Mouse (Mus musculus) liver, embryonic 16.5 days (tissue): ENCODE results near the gene Gabrr3. TPM values are rescaled to one million over a fixed set of nuclear protein-coding genes. Genes with fewer than 3 reads are reported as not detected.

Experiments
- ATAC-seq: fragments of 200-750 bp; cut with Nextera tagmentation; 2 replicates; pipeline ENCODE4 v1.8.0; 2017; ENCODE audit warnings: low read depth, mild to moderate bottlenecking, moderate number of reproducible peaks, moderate library complexity
- H3K27ac ChIP-seq: fragments of 300-500 bp; sonication (generic); 2 replicates; pipeline ENCODE4 v1.5.1; 2014; ENCODE audit warnings: mild to moderate bottlenecking, low read length
- H3K27me3 ChIP-seq: fragments of 300-500 bp; sonication (generic); 2 replicates; pipeline ENCODE4 v1.6.1; 2014; ENCODE audit warnings: low read depth, low read length, mixed read lengths; ENCODE audit not compliant: control insufficient read depth, insufficient read depth
- H3K36me3 ChIP-seq: fragments of 300-500 bp; sonication (generic); 2 replicates; pipeline ENCODE4 v1.6.1; 2014; ENCODE audit warnings: mild to moderate bottlenecking; ENCODE audit not compliant: control insufficient read depth, insufficient read depth
- H3K4me1 ChIP-seq: fragments of 300-500 bp; sonication (generic); 2 replicates; pipeline ENCODE4 v1.6.1; 2014; ENCODE audit warnings: low read depth, low read length, mixed read lengths; ENCODE audit not compliant: control insufficient read depth
- H3K4me2 ChIP-seq: fragments of 300-500 bp; sonication (generic); 2 replicates; pipeline ENCODE4 v1.6.1; 2014; ENCODE audit warnings: low read depth, low read length, mixed read lengths
- H3K4me3 ChIP-seq: fragments of 300-500 bp; sonication (generic); 2 replicates; pipeline ENCODE4 v1.5.1; 2014; ENCODE audit warnings: low read depth, mild to moderate bottlenecking, low read length
- H3K9ac ChIP-seq: fragments of 300-500 bp; sonication (generic); 2 replicates; pipeline ENCODE4 v1.6.1; 2014; ENCODE audit warnings: low read depth, low read length
- H3K9me3 ChIP-seq: fragments of 300-500 bp; sonication (generic); replicated peaks from 2 replicates; pipeline ENCODE4 v1.6.1; 2016; ENCODE audit warnings: low read length; ENCODE audit not compliant: control insufficient read depth
- WGBS: fragments of 180-500 bp; shearing (Covaris S2); extraction: QIAGEN DNeasy Blood & Tissue Kit; methylation state at CpG from one replicate; pipeline ENCODE4 v1.1.7; 2014; ENCODE audit not compliant: insufficient replicate concordance; 5-methylcytosine and 5-hydroxymethylcytosine counted together
- polyA plus RNA-seq: library from polyadenylated mRNA; unstranded; fragments of >200 nt; fragmentation: Nextera tagmentation; extraction: Ambion mirVana; gene quantifications from 2 replicates; pipeline ENCODE4 v1.2.1, GENCODE M21; 2015

Gabrr3 gene
- not detected in 2 replicates for polyA plus RNA-seq

DNA sequence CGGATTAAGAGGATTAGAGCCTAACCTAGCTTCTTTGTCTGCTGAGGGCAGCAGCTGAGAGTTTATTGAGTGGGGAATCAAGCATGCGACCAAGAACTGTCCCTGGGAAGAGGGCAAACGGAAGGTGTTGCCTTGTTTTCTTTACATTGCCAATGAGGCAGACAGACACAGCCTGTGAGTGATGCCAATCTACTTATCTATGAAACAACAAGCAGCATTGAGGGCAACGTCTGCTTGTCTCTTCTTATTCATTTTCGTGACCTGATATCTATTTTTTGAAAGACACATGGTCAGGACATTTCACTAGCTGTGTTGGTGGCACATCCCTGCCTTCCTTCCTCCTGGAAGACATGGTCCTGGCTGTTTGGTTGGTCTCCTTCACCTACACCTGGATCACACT lies at the start of gene Gabrr3:
Gene Gabrr3, plus strand, starts transcription at position 301 of the 400 bp plus-strand sequence.
- H3K9ac ChIP-seq, result no peak within 1 kb of the TSS
- H3K4me1 ChIP-seq, result no peaks in the 10 kb centered on the region
- 52% methylated on average over 5 of the region's 5 CpGs for WGBS
- no peak within 1 kb of the TSS for H3K4me2 ChIP-seq
- ATAC-seq, result no peak
- H3K27me3 ChIP-seq, result no peaks in the 10 kb centered on the region
- H3K9me3 ChIP-seq, result no peaks in the 10 kb centered on the region
- no peaks in the 10 kb centered on the region for H3K36me3 ChIP-seq
- no peak within 1 kb of the TSS for H3K27ac ChIP-seq
- no peak within 1 kb of the TSS for H3K4me3 ChIP-seq

DNA sequence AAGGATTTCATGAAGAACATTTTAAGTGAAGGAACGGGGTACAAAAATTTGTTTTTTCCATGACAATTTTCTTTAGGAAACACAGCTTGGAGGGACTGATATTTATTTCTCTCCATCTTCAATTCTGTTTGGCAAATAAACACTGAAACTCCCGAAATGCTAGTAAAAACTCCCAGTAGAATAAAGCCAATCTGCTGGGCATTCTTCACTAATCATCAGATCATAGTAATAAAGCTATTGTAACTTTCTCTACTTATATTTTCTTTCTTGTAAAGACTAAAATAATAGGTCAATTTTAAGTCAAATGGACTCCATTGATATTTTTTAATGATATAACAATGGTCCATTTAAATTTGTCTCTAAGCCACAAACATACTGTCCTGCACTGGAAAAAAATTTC lies 43.2 kb upstream of the Gabrr3 start, which contains the start of gene Olfr209:
Gene Olfr209, minus strand, starts transcription at position 101 of the 400 bp plus-strand sequence.
- no peaks in the 10 kb centered on the region for H3K36me3 ChIP-seq
- no peak within 1 kb of the TSS for H3K4me2 ChIP-seq
- H3K4me1 ChIP-seq, result no peaks in the 10 kb centered on the region
- H3K9me3 ChIP-seq, result no peaks in the 10 kb centered on the region
- no peaks in the 10 kb centered on the region for H3K27me3 ChIP-seq
- H3K9ac ChIP-seq, result no peak within 1 kb of the TSS
- 41% methylated on average over 2 of the region's 2 CpGs for WGBS
- no peak within 1 kb of the TSS for H3K4me3 ChIP-seq
- ATAC-seq, result no peak
- H3K27ac ChIP-seq, result no peak within 1 kb of the TSS

DNA sequence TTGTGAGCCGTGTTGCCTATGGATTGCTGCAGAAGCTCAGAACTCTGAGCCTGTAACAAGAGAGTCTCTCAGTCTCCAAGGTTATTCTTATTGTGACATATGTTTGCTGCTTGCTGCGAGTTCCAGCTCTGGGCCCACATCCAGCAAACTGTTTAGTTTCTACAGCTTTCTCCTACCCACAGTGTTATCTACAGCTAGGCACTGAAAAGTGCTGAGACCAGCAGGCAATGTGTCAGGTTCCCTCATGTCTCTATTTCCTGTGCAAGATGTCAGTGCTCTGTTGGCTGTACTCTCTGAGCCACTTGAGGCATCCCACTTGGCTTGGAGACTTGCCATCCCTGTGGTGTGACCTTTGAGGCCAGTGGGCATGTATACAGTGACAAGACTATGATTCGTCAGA lies 13.8 kb upstream of the Gabrr3 start:
- 56% methylated on average over 3 of the region's 3 CpGs for WGBS
- H3K9me3 ChIP-seq, result no peaks in the 10 kb centered on the region
- H3K4me1 ChIP-seq, result no peaks in the 10 kb centered on the region
- no peak overlapping the region for H3K4me2 ChIP-seq
- no peak overlapping the region for H3K9ac ChIP-seq
- no peak for ATAC-seq
- no peaks in the 10 kb centered on the region for H3K27me3 ChIP-seq
- H3K27ac ChIP-seq, result no peak overlapping the region
- no peaks in the 10 kb centered on the region for H3K36me3 ChIP-seq
- H3K4me3 ChIP-seq, result no peak overlapping the region

DNA sequence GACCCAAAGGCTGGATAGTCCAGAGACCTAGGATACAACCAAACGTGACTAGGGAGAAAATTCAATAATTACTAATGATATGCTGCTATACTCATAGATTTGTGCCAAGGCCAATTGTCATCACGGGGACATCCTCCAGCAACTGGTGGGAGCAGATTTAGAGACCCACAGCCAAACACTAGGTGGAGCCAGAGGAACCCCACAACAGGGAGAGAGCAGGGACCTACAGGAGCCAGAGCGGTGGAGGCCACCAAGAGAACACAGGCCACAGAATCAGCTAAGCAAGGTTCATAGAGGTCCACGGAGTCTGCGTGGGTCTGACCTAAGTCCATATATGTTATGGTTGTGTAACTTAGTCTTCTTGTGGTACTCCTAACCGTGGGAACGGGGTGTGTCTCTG lies 6.0 kb upstream of the Gabrr3 start:
- WGBS, result 57% methylated on average over 7 of the region's 7 CpGs
- no peak overlapping the region for H3K9ac ChIP-seq
- H3K4me3 ChIP-seq, result no peak overlapping the region
- no peaks in the 10 kb centered on the region for H3K36me3 ChIP-seq
- H3K9me3 ChIP-seq, result no peaks in the 10 kb centered on the region
- no peak for ATAC-seq
- H3K4me1 ChIP-seq, result no peaks in the 10 kb centered on the region
- H3K27me3 ChIP-seq, result no peaks in the 10 kb centered on the region
- no peak overlapping the region for H3K27ac ChIP-seq
- no peak overlapping the region for H3K4me2 ChIP-seq

DNA sequence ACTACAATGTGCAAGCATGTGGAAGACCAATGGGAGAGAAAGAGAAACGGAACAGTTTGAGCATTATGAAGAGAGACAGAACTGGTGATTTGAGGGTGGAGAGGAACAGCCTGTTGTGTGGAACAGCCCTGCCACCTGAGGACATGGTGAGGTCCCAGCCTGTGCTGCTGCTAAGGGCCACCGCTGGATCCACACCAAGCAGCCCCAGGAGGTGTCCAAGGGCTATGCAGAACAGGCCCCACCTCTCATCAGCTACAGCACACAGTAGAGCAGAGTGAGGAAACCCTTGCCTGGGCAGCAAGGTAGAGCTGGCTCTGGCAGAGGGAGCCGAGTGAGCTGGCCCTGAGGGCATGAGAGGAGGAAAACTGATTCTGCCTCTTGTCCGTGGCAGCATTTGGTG lies 5.1 kb upstream of the Gabrr3 start:
- H3K9ac ChIP-seq, result no peak overlapping the region
- H3K4me2 ChIP-seq, result no peak overlapping the region

DNA sequence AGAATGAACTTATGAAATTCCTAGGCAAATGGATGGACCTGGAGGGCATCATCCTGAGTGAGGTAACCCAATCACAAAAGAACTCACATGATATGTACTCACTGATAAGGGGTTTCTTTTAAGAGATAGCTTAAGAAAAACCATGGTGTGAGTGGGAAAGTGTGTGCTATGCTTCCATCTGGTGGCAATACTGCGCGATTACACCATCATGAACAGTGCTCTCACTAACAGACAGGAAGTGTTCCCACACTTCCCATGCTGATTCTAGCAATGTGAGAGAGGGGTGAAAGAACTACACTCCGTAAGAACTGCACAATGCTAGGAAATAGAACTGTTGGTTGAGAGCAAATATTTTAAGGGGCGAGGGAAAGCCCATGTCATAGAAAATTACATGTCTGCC lies 3.4 kb upstream of the Gabrr3 start:
- H3K4me2 ChIP-seq, result no peak overlapping the region
- no peaks in the 10 kb centered on the region for H3K9me3 ChIP-seq
- H3K4me3 ChIP-seq, result no peak overlapping the region
- no peak overlapping the region for H3K27ac ChIP-seq
- ATAC-seq, result no peak
- H3K36me3 ChIP-seq, result no peaks in the 10 kb centered on the region
- no peak overlapping the region for H3K9ac ChIP-seq
- H3K27me3 ChIP-seq, result no peaks in the 10 kb centered on the region
- H3K4me1 ChIP-seq, result no peaks in the 10 kb centered on the region
- WGBS, result 6% methylated on average over 4 of the region's 4 CpGs

More for the DNA sequence above, 5.1 kb upstream of the Gabrr3 start:
- 62% methylated on average over 4 of the region's 4 CpGs for WGBS
- no peak for ATAC-seq
- Histone ChIP-seq H3K36me3 (no peaks in the 10 kb centered on the region), H3K9me3 (no peaks in the 10 kb centered on the region), H3K27me3 (no peaks in the 10 kb centered on the region), H3K27ac (no peak overlapping the region), H3K4me3 (no peak overlapping the region), H3K4me1 (no peaks in the 10 kb centered on the region)

DNA sequence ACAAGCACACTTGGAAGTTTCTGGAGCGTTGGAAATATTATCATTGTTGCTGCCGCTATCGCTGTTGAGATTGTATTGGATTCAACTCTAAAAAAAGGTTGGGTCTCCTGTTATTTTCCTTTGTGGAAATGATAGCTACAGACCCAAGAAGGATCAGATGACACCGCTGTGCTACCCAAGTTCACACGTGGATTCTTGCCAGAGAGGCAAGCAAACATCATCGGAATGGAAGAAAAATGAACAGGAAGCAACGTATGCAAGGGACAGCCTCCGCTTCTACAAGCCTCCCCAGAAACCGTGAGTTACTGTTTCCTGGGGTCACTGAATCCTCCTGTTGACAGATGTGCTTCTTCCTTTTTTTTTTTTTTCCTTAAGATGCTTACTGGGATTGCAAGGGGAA lies 2.3 kb upstream of the Gabrr3 start:
- Histone ChIP-seq H3K9ac (no peak overlapping the region), H3K36me3 (no peaks in the 10 kb centered on the region), H3K4me3 (no peak overlapping the region), H3K9me3 (no peaks in the 10 kb centered on the region), H3K4me1 (no peaks in the 10 kb centered on the region), H3K4me2 (no peak overlapping the region), H3K27me3 (no peaks in the 10 kb centered on the region), H3K27ac (no peak overlapping the region)
- ATAC-seq, result no peak
- WGBS, result 58% methylated on average over 9 of the region's 9 CpGs

DNA sequence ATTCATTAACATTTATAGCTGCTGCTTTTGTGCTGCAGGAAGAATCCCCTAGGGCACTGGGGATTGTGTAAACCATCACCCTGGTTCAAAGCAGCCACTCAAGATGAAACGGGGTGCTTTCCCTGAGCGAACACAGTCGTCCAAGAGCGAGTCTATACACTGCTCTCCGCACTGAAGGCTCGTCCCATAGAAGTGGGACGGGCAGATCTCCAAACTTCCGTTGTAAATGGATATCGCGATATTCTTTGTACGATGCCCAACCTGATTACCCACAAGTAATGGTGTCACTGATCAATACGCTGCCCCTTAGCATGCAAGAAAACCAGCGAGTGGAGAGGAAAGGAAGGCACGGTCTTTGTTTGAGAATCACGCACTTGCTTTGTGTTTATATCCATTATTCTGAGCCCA lies 2.2 kb downstream of the Gabrr3 start:
- no peak overlapping the region for H3K4me2 ChIP-seq
- H3K27ac ChIP-seq, result no peak overlapping the region
- WGBS, result 73% methylated on average over 15 of the region's 15 CpGs
- no peak for ATAC-seq
- H3K4me1 ChIP-seq, result no peaks in the 10 kb centered on the region
- H3K9ac ChIP-seq, result no peak overlapping the region
- no peaks in the 10 kb centered on the region for H3K36me3 ChIP-seq
- no peaks in the 10 kb centered on the region for H3K27me3 ChIP-seq
- no peak overlapping the region for H3K4me3 ChIP-seq
- no peaks in the 10 kb centered on the region for H3K9me3 ChIP-seq

DNA sequence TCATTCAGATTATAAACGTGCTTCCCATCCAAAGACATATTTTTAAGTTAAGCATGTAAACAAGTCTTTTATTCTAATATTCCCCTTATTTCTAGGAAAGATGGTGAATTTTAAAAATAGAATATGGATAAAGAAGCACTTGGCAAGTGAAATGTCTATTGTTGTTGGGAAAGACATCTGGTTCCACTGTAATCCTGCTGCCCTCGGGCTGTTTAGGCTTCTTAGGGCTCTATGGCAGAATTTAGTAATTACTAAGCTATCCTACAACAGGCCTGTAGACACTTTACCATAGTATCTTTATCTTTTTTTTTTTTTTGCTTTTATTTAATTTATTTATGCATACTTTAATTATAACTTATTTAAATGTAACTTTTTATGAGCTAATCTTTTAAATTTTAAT lies 2.7 kb downstream of the Gabrr3 start:
- Histone ChIP-seq H3K4me2 (no peak overlapping the region), H3K27me3 (no peaks in the 10 kb centered on the region), H3K27ac (no peak overlapping the region), H3K4me1 (no peaks in the 10 kb centered on the region), H3K36me3 (no peaks in the 10 kb centered on the region), H3K9me3 (no peaks in the 10 kb centered on the region), H3K9ac (no peak overlapping the region), H3K4me3 (no peak overlapping the region)
- no peak for ATAC-seq
- WGBS, result 38% methylated on average over 2 of the region's 2 CpGs
